Mouse (Mus musculus) kidney, adult 2 months (tissue): ENCODE data around the gene Ubxn10.

Experiments
- CTCF ChIP-seq: fragments of 200-500 bp; conservative IDR thresholded peaks from 2 replicates; pipeline ENCODE4 v1.5.1; 2011; ENCODE audit warnings: low read depth, mild to moderate bottlenecking, control low read depth, low read length, moderate library complexity, mixed read lengths; ENCODE audit not compliant: insufficient read depth, insufficient read length
- POLR2A ChIP-seq: fragments of 200-500 bp; IDR thresholded peaks from one replicate; pipeline ENCODE4 v1.6.1; 2011; ENCODE audit warnings: low read depth, low read length, control low read depth

DNA sequence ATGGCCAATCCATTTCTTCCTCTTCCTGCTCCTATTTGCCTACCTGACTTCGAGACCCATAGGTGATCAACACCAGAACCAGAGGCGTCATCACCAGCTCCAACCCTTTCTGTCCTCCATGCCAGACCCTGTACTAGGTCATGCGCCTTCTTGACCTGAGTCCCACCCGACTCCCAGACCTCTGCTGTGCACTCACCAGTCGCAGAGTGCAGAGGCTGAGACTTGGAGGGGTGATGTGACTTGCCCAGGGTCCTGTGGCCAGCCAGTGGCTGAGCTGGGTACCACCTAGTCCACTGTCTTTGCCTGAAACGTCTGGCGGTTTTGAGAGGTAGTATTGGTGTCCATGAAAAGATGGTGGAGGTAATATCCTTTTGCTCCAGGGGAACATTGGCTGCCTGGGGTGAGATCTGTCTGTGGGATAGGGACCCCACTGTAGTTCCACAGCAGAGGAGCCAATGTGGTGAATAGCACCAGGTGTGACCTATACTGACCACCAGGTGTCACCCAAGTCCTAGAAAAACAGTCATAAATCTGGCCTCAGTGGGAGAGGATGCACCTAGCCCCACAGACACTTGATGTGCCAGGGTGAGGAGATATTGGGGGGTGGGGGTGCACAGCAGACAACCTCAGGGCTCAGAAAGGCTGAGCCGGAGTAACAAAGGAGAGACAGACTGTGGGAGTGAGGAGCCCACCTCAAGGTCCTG lies 11.6 kb upstream of the Ubxn10 start:
- TF ChIP-seq CTCF (peak; percentile 77), POLR2A (no peak)
